Mouse (Mus musculus) gastrocnemius, postnatal 4 days (tissue): ENCODE data around the gene Slc52a3. TPM values are rescaled to one million over a fixed set of nuclear protein-coding genes. Genes with fewer than 3 reads are reported as not detected.
A peak's percentile ranks its signal among the peaks of the same experiment; 100 is the strongest.

Source experiments
- DNase-seq, 2 experiments: peaks; one replicate each; pipeline ENCODE4 v3.0.0; 2021 to 2022; ENCODE audit warnings: low spot score in 2 of 2, mixed read lengths in 2 of 2
- long read RNA-seq, 2 experiments: library from polyadenylated mRNA; stranded (forward); transcript quantifications; one replicate each; pipeline ENCODE4 v2.0.0; 2021
- total RNA-seq, 2 experiments: library from RNA; stranded (reverse); gene quantifications; 2 replicates each; pipeline ENCODE4 v1.2.3; 2021

Slc52a3 gene
- total RNA-seq = 1 to 10 TPM; 1.3 to 1.6 TPM
- long read RNA-seq, experiment 1, partial matches to known transcripts = 0 of 2 reads
- long read RNA-seq, experiment 1, other reads (novel, unspliced or antisense) = 0 of 2 reads
- long read RNA-seq, experiment 2, partial matches to known transcripts = 0 of 2 reads
- long read RNA-seq, experiment 2, other reads (novel, unspliced or antisense) = 1 of 2 reads

- DNase-seq = peak; percentile 81 to 86
Measured at GRCm38 (mm10) chr2:151996229-151997189, at the start of gene Slc52a3. Slc52a3 (plus strand) TSS chr2:151996511.

DNA sequence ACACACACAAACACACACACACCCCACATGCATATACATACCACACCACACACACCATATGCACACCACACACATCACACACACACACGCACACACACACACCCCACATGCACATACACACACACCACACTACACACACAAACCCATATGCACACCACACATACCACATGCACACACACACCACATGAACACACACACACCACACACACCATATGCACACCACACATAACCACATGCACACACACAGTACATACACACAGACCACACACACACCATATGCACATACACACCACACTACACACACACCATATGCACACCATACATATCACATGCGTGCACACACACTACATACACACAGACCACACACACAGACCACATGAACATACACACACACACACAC is 48.7 kb upstream of the Slc52a3 start:
- no peak for DNase-seq

DNA sequence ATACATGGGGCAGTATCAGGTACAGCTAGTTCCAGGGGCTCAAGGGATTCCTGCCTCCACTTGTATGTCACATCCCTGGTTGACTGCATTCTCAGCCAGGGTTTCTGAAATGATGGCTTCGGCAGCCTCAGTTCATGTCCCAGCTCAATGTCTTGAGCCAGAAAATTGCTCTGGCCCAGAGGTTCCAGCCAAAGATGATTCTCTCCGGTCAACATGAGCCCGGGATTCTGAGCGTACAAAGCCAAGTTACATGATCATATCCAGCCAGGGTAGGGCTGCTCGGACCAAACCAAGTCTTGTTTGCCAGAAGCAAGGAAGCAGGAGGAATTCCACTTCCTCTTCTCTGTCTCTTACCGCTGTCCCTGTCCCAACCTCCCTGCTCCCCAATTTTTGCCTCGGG is 48.0 kb upstream of the Slc52a3 start:
- peak in 1 of 2 experiments; percentile 55 for DNase-seq

DNA sequence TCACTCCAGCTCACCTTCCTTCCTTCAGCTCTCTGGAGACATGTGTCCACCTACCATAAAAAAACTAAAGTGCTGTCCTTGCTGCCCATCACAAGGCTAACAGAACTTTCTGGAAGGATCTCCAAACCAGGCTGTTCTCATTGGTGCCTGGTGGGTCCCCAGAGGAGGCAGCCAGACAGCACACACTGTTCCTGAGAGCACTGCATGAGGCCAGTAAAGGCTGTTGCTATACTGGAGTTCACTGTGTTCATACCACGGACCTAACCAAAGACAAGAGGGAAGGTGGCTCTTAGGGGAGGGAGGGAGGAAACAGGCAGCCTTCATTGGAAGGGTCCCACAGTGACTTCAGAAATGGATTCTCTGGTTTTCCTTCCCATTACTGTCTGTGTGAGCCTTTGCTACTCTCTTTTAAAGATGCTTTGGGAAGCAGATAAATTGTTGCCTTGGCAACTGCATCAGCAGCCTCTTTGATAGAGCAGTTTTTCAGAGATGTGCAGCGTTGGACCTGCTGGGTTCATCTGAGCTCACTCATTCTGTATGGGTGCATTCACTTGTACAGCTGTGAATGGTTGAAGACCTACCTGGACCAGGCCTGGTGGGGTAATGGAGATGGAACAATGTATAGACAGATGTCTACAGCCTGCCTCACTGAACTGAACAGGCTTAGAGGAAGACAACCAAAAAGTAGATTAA is 47.1 kb upstream of the Slc52a3 start:
- DNase-seq = no peak

DNA sequence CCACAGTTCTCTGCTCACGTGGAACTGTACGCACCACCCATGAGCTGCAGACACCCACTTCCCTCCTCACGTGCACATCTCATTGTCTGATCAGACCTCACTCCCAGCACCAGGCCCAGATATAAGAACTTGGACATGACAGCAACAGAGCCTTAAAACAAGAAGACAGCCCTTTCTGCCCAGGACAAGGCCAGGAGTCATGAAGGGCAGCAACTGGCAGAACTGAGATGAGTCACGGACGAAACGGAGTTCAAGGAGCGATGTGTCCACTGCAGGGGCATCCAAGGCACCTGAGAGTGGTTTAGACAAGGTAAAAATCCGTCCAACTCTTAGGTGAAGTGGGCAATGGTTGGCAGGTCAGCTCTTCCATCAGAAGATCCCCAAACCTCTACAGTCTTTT is 42.6 kb upstream of the Slc52a3 start:
- DNase-seq = no peak

DNA sequence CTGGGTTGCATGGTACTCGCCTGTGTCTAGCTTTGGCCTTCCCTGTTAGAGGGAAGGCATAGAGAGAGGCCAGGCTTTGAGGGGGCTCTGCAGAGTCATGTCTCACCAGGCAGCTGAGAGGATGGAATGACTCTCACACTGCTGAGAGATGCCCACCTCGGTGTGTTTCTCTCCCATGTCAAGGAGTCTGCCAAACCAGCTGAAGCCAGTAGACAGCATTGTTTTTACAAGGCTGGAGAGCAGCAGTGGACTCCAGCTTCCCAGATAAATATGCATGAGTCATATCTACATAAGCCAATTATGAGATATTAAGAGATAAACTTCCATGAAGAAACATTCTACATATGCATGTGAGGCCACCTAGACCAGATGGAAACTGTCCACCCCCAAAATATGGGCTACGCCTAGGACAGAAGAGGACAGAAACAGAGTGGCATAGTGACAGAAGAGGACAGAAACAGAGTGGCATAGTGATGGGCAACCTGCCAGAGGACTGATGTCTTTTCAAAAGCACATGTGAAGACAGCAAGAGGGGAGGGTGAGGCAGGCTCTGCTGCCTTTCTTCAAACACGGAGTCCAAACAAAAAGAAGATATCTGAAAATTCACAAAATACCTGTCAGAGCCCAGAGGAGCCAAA is 39.7 kb upstream of the Slc52a3 start:
- no peak for DNase-seq

DNA sequence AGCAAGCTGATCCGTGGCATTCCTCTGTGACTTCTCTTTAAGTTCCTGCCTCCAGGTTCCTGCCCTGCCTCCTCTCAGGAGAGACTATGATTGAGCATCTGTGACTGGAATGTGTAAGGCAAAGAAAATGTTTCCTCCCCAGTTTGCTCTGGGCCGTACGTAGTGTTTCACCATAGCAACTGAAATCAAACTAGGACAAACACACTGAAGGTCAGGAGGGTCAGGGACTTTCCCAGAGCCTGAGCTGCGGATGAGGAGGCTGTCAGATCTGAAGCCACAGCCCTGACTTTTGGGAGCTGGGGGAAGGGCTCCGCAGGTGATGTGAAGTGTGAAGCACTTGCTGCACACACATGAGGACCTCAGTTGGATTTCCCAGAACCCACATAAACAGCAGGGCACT is 37.0 kb upstream of the Slc52a3 start:
- no peak for DNase-seq

- DNase-seq = no peak
Measured at GRCm38 (mm10) chr2:151961284-151962196, 34.8 kb upstream of the Slc52a3 start.

DNA sequence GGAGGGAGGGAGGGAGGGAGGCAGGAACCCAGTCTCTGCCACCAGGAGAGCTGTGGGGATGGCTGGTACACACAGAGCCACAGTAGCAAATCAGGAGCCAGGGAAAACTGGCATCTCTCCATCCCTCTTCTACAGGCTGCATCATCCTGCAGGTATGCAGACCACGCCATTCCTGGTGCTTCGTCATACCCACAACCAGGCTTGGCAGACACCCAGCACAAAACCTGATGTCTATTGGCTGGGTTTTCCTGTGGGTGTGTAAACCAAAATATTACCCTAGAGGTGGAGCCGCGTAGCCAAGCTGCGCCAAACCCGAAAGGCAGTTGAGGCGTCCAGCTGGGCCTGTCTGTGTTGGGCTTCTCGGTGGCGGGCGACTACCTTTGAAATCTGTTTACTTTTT is 33.8 kb upstream of the Slc52a3 start:
- no peak for DNase-seq

DNA sequence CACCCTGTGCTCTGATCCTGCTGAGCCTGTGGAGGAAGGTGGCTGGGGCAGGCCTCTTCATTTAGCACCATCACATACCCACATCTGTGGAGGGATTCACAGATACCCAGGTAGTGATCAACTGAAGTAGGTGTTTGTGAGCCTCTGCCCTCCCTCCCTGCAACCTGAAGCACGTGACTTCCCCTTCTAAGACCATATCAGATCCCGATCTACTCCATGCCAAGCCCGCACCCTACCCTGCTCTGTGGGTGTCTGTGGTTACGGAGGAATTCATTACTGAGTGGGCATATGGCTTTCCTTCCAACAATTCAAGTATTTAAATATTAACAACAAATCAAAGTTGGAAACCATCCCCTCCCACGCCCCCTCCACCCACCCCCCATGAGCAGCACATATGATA is 33.0 kb upstream of the Slc52a3 start:
- no peak for DNase-seq

- DNase-seq = no peak
Measured at GRCm38 (mm10) chr2:151964052-151964451, 32.3 kb upstream of the Slc52a3 start.

DNA sequence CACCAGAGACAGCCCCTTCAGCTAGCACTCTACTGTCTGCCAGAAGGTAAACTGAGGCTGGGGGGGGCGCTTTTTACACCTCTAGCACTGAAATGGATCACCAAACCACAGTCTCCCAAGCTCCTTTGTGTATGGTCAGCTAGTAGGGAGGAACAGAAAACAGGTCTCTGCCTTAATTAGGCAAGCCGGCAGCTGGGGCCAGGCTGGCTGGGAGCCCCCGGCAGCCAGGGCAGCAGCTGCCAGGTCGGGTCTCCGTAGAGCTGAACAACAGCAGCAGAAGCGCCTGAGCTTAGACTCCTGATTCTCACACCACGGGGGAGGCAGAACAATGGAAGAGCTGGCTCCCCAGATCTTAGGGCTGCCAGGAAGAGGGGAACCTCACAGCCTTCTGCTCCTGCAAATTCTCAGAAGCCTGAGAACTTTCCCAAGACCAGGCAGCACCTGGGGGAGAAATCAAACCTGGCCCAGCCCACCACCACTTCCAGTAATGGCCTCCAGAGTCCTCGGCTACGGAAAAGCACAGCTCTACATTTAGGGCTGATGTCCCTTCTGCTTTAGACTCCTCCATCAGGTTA is 29.0 kb upstream of the Slc52a3 start:
- peak in 1 of 2 experiments; percentile 47 for DNase-seq

DNA sequence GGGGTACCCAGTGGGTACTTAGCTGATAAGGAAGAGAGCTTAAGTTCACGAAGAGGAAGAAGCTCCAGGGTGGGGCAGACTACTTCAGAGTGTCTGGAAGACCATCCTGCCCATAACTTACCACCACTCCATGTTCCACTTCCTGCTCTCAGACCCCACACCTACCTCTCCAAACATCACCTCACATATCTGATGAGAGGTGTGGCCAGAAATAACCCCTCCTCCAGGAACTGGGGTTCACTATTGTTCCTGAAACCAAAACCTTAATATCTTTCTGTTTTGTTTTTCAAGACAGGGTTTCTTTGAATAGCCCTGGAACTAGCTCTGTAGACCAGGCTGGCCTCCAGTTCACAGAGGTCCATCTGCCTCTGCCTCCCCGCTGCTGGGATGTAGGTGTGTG is 28.5 kb upstream of the Slc52a3 start:
- no peak for DNase-seq

GRCm38 (mm10) chr2:151968451-151968850 is 27.9 kb upstream of the Slc52a3 start:
- DNase-seq = no peak

GRCm38 (mm10) chr2:151968986-151969385 is 27.3 kb upstream of the Slc52a3 start:
- no peak for DNase-seq

DNA sequence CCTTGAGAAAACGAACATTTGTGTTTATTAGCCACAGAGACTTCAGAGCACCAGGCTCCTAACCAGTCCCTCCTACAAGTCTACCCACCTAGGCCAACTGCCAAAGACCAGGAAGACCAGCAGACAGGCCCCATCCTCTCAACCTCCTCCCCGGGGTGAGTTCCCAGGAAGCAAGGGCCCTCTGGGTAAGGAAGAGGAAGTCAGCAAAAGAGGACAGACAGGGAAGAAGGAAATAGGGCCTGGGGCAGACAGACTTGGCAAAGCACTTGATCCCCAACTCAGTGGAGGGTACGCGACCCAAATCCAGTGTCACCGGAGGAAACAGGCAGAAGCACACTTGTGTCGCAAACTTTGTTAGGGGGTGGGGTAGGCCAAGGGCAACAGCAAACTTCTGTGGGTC is 26.9 kb upstream of the Slc52a3 start:
- DNase-seq = no peak

- DNase-seq = peak in 1 of 2 experiments; percentile 62
Measured at GRCm38 (mm10) chr2:151970191-151971172, 25.8 kb upstream of the Slc52a3 start.

DNA sequence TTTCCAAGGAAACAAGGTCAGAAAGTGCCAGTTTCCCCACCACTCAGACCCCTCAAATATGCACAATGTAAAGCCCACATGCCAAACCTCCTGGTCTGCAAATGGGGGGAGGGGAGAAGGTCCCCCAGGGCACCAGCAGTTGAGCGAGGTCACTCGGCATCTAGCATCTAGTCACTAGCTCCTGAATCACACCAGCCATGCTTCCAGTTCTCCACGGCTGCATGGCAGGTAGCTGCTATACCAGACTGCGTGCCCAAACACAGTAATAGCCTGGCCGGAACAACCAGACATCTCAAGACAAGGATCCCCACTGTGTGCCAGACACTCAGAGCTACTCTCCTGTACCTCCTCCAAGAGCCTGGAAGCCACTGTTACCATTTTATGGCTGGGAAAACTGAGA is 24.6 kb upstream of the Slc52a3 start:
- no peak for DNase-seq
